Mouse (Mus musculus) CH12.LX (cell line): Measurements from ENCODE around the gene Zfp260. TPM values are rescaled to one million over a fixed set of nuclear protein-coding genes. Genes with fewer than 3 reads are reported as not detected.

Source experiments
- DNase-seq: peaks from one replicate; pipeline ENCODE4 v3.0.0-alpha.2; 2013; ENCODE audit errors: extremely low read depth
- H3K27ac ChIP-seq: 2 replicates; pipeline ENCODE4 v1.5.1; 2012; ENCODE audit warnings: low read depth, mild to moderate bottlenecking, control low read depth, moderate library complexity; ENCODE audit not compliant: insufficient read depth
- H3K27me3 ChIP-seq: replicated peaks from 2 replicates; pipeline ENCODE3; 2012; ENCODE audit warnings: inconsistent platforms
- H3K36me3 ChIP-seq, 2 experiments: replicated peaks in 1 of 2; 2 replicates each; pipeline versions ENCODE3 to v1.6.1; 2012; ENCODE audit warnings: inconsistent platforms in 1 of 2, low read length in 1 of 2, mild to moderate bottlenecking in 1 of 2, mixed read lengths in 1 of 2, moderate library complexity in 1 of 2; ENCODE audit not compliant: control insufficient read depth in 1 of 2, insufficient read depth in 1 of 2
- H3K4me1 ChIP-seq, 2 experiments: 2 replicates each; pipeline ENCODE4 v1.6.1; 2012; ENCODE audit warnings: inconsistent platforms in 1 of 2, moderate library complexity in 1 of 2; ENCODE audit not compliant: insufficient read depth in 2 of 2, control insufficient read depth in 1 of 2
- H3K4me2 ChIP-seq: 2 replicates; pipeline ENCODE4 v1.6.1; 2012; ENCODE audit warnings: low read depth, mild to moderate bottlenecking, control low read depth; ENCODE audit not compliant: poor library complexity, insufficient read depth, severe bottlenecking
- H3K4me3 ChIP-seq, 3 experiments: fragments of 150-350 bp in 1 of 3; sonication (generic) in 1 of 3; replicated peaks in 1 of 3; 2 replicates each; pipeline versions ENCODE3 to v1.5.1; 2011 to 2012; ENCODE audit warnings: low read depth in 2 of 3, low read length in 2 of 3, mild to moderate bottlenecking in 2 of 3, moderate library complexity in 2 of 3, control low read depth in 1 of 3, improper control_type of control experiment in 1 of 3, inconsistent platforms in 1 of 3, mixed read lengths in 1 of 3; ENCODE audit not compliant: poor library complexity in 1 of 3
- H3K79me2 ChIP-seq: replicated peaks from 2 replicates; pipeline ENCODE4 v1.6.1; 2012; ENCODE audit warnings: mild to moderate bottlenecking, moderate library complexity; ENCODE audit not compliant: control insufficient read depth, poor library complexity, insufficient read depth, severe bottlenecking; ENCODE audit errors: extremely low read depth
- H3K9ac ChIP-seq: 2 replicates; pipeline ENCODE4 v1.6.1; 2012; ENCODE audit warnings: low read depth, mild to moderate bottlenecking, control low read depth, moderate library complexity; ENCODE audit not compliant: insufficient read depth
- H3K9me3 ChIP-seq: replicated peaks from 2 replicates; pipeline ENCODE3; 2012; ENCODE audit warnings: low read length, inconsistent platforms, mixed read lengths
- CHD1 ChIP-seq: IDR thresholded peaks from 2 replicates; pipeline ENCODE4 v1.6.1; 2012; ENCODE audit warnings: low read depth, low read length, improper control_type of control experiment, inconsistent platforms
- ELF1 ChIP-seq: IDR thresholded peaks from 2 replicates; pipeline ENCODE4 v1.6.1; 2014; ENCODE audit warnings: low read depth, mild to moderate bottlenecking, inconsistent platforms, low read length, improper control_type of control experiment
- JUND ChIP-seq: conservative IDR thresholded peaks from 2 replicates; pipeline ENCODE4 v1.6.1; 2011; ENCODE audit warnings: low read depth, low read length, improper control_type of control experiment
- MAX ChIP-seq: IDR thresholded peaks from 2 replicates; pipeline ENCODE4 v1.6.1; 2011; ENCODE audit warnings: low read length, improper control_type of control experiment
- MAZ ChIP-seq: IDR thresholded peaks from 2 replicates; pipeline ENCODE4 v1.6.1; 2012; ENCODE audit warnings: low read depth, mild to moderate bottlenecking, inconsistent platforms, low read length, improper control_type of control experiment, moderate library complexity
- SIN3A ChIP-seq: IDR thresholded peaks from 2 replicates; pipeline ENCODE4 v1.6.1; 2012; ENCODE audit warnings: low read length, improper control_type of control experiment, inconsistent platforms
- TBP ChIP-seq: conservative IDR thresholded peaks from 2 replicates; pipeline ENCODE4 v1.6.1; 2011; ENCODE audit warnings: low read depth, low read length, improper control_type of control experiment
- UBTF ChIP-seq: IDR thresholded peaks from 2 replicates; pipeline ENCODE4 v1.6.1; 2012; ENCODE audit warnings: low read depth, mild to moderate bottlenecking, inconsistent platforms, low read length, improper control_type of control experiment, moderate library complexity
- ZKSCAN1 ChIP-seq: IDR thresholded peaks from 2 replicates; pipeline ENCODE4 v1.6.1; 2012; ENCODE audit warnings: low read depth, inconsistent platforms, low read length, improper control_type of control experiment, borderline replicate concordance
- ZNF384 ChIP-seq: IDR thresholded peaks from 2 replicates; pipeline ENCODE4 v1.6.1; 2012; ENCODE audit warnings: low read depth, low read length, improper control_type of control experiment, inconsistent platforms
- dilution Hi-C: fragments of 300-500 bp; cut with MboI; formaldehyde crosslinking; loops from 2 replicates; pipeline ENCODE4 v1.14.3; 2020; ENCODE audit warnings: low sequenced_read_pairs; ENCODE audit not compliant: extremely low pct_unique_long_range_greater_than_20kb, extremely low pct_ligation_motif_present
- in situ Hi-C: fragments of 300-500 bp; cut with MboI; formaldehyde crosslinking; loops from 3 replicates; pipeline ENCODE4 v1.14.3; 2019; ENCODE audit warnings: low sequenced_read_pairs, low pct_ligation_motif_present, low pct_unique_long_range_greater_than_20kb, mixed read lengths
- polyA plus RNA-seq: library from polyadenylated mRNA; unstranded; fragments of >175 nt; gene quantifications from 2 replicates; pipeline ENCODE4 v1.2.1, GENCODE M21; 2012; ENCODE audit warnings: low read depth; ENCODE audit not compliant: insufficient read length
- total RNA-seq, 2 experiments: library from RNA; depleted of rRNA; stranded (reverse); fragments of 300-350 nt in 1 of 2; fragments of >200 nt in 1 of 2; gene quantifications; 2 replicates each; pipeline ENCODE4 v1.2.3; 2012 to 2014

The Zfp260 gene
- total and polyA plus RNA-seq, 3 experiments: 11.1 to 19.6 (median 11.5) TPM

- Histone ChIP-seq H3K4me3 (no peak overlapping the region), H3K79me2 (peaks cover 14% of the 10 kb centered on the region), H3K27ac (no peak overlapping the region), H3K27me3 (no peaks in the 10 kb centered on the region), H3K4me1 (peaks cover 17 to 40% of the 10 kb centered on the region in 2 experiments), H3K36me3 (peaks cover 3 to 4% of the 10 kb centered on the region in 2 experiments), H3K4me2 (no peak overlapping the region), H3K9me3 (no peaks in the 10 kb centered on the region), H3K9ac (no peak overlapping the region)
- dilution Hi-C loops (no loop called here), in situ Hi-C loops (no loop called here)
- no peak for DNase-seq
- TF ChIP-seq TBP (no peak), ELF1 (no peak), CHD1 (no peak), MAZ (no peak), MAX (no peak)
Measured at GRCm38 (mm10) chr7:30092666-30093065, 1.9 kb upstream of the Zfp260 start.

GRCm38 (mm10) chr7:30093918-30094415 is 610 bp upstream of the Zfp260 start:
- H3K4me1 ChIP-seq: peaks cover 16 to 39% of the 10 kb centered on the region in 2 experiments
- H3K4me3 ChIP-seq: peak overlapping the region; percentile 68 to 76 (median 73)
- no peak overlapping the region for H3K27ac ChIP-seq
- H3K9me3 ChIP-seq: no peaks in the 10 kb centered on the region
- in situ Hi-C loops: no loop called here
- dilution Hi-C loops: no loop called here
- peaks cover 8% of the 10 kb centered on the region for H3K79me2 ChIP-seq
- no peaks in the 10 kb centered on the region for H3K27me3 ChIP-seq
- TF ChIP-seq SIN3A: no peak
- TF ChIP-seq, all 38 proteins: peak for 0
- Histone ChIP-seq H3K9ac (peak overlapping the region; percentile 21; the same call in 1 of the 2 replicates), H3K36me3 (peaks cover 3 to 13% of the 10 kb centered on the region in 2 experiments), H3K4me2 (peak overlapping the region; percentile 87)
- DNase-seq: no peak

- no peak for DNase-seq
- no peaks in the 10 kb centered on the region for H3K27me3 ChIP-seq
- peaks cover 3 to 24% of the 10 kb centered on the region in 2 experiments for H3K36me3 ChIP-seq
- peak overlapping the region; percentile 91; the same call in 1 of the 2 replicates for H3K9ac ChIP-seq
- peak overlapping the region; percentile 55 to 73 (median 68) for H3K4me3 ChIP-seq
- no peaks in the 10 kb centered on the region for H3K9me3 ChIP-seq
- no peak overlapping the region for H3K27ac ChIP-seq
- peaks cover 8% of the 10 kb centered on the region; the same call in 1 of the 2 replicates for H3K79me2 ChIP-seq
- peaks cover 11 to 42% of the 10 kb centered on the region in 2 experiments for H3K4me1 ChIP-seq
- peak overlapping the region; percentile 64 for H3K4me2 ChIP-seq
- in situ Hi-C loops (no loop called here), dilution Hi-C loops (no loop called here)
- TF ChIP-seq MAZ: no peak
- TF ChIP-seq JUND: no peak
- no peak for TF ChIP-seq UBTF
- no peak for TF ChIP-seq ZKSCAN1
- 0 out of 2 replicates have a peak, but pooled peaks have one; percentile 42 for TF ChIP-seq CHD1
- TF ChIP-seq ZNF384: no peak
- TF ChIP-seq, all 38 proteins: peak for 1
Measured at GRCm38 (mm10) chr7:30095551-30096125, 1.1 kb downstream of the Zfp260 start.
